Mouse (Mus musculus) embryonic facial prominence, embryonic 13.5 days (tissue): ENCODE results near the gene Add3. TPM values are rescaled to one million over a fixed set of nuclear protein-coding genes. Genes with fewer than 3 reads are reported as not detected.
A peak's percentile ranks its signal among the peaks of the same experiment; 100 is the strongest.

Experiments used
- ATAC-seq: fragments of 200-750 bp; cut with Nextera tagmentation; 2 replicates; pipeline ENCODE4 v1.8.0; 2017; ENCODE audit warnings: low read depth; ENCODE audit not compliant: insufficient number of reproducible peaks, insufficient read depth, low FRiP score, low TSS enrichment
- H3K27ac ChIP-seq: fragments of 300-500 bp; sonication (generic); 2 replicates; pipeline ENCODE4 v1.5.1; 2015; ENCODE audit warnings: moderate library complexity, mild to moderate bottlenecking, inconsistent platforms
- H3K27me3 ChIP-seq: fragments of 300-500 bp; sonication (generic); 2 replicates; pipeline ENCODE4 v1.6.1; 2015; ENCODE audit warnings: mild to moderate bottlenecking, inconsistent platforms
- H3K36me3 ChIP-seq: fragments of 300-500 bp; sonication (generic); 2 replicates; pipeline ENCODE4 v1.6.1; 2015; ENCODE audit warnings: mild to moderate bottlenecking, inconsistent platforms
- H3K4me1 ChIP-seq: fragments of 300-500 bp; sonication (generic); 2 replicates; pipeline ENCODE4 v1.6.1; 2015; ENCODE audit warnings: inconsistent platforms
- H3K4me2 ChIP-seq: fragments of 300-500 bp; sonication (generic); 2 replicates; pipeline ENCODE4 v1.6.1; 2015; ENCODE audit warnings: moderate library complexity, mild to moderate bottlenecking, inconsistent platforms
- H3K4me3 ChIP-seq: fragments of 300-500 bp; sonication (generic); 2 replicates; pipeline ENCODE4 v1.5.1; 2015; ENCODE audit warnings: mild to moderate bottlenecking, inconsistent platforms
- H3K9ac ChIP-seq: fragments of 300-500 bp; sonication (generic); 2 replicates; pipeline ENCODE4 v1.6.1; 2015; ENCODE audit warnings: mild to moderate bottlenecking, inconsistent platforms
- H3K9me3 ChIP-seq: fragments of 300-500 bp; sonication (generic); 2 replicates; pipeline ENCODE4 v1.6.1; 2016; ENCODE audit warnings: inconsistent platforms
- WGBS: fragments of 180-500 bp; shearing (Covaris S2); methylation state at CpG from one replicate; pipeline ENCODE4 v1.1.7; 2015; ENCODE audit warnings: mixed read lengths; 5-methylcytosine and 5-hydroxymethylcytosine counted together
- polyA plus RNA-seq: library from polyadenylated mRNA; unstranded; fragments of >200 nt; fragmentation: Nextera tagmentation; extraction: Ambion mirVana; gene quantifications from 2 replicates; pipeline ENCODE4 v1.2.1, GENCODE M21; 2015

Gene Add3
- polyA plus RNA-seq, 1 experiment from 2014 or later, result 73.8 TPM

- H3K4me1 ChIP-seq, result peaks cover 43% of the 10 kb centered on the region
- H3K27ac ChIP-seq, result no peak overlapping the region
- no peak overlapping the region for H3K4me2 ChIP-seq
- no peak overlapping the region for H3K4me3 ChIP-seq
- WGBS, result 89% methylated on average over 5 of the region's 5 CpGs
- H3K27me3 ChIP-seq, result no peaks in the 10 kb centered on the region
- no peaks in the 10 kb centered on the region for H3K36me3 ChIP-seq
- no peak for ATAC-seq
- H3K9ac ChIP-seq, result no peak overlapping the region
- H3K9me3 ChIP-seq, result no peaks in the 10 kb centered on the region
Measured at GRCm38 (mm10) chr19:53188724-53189220, 48.5 kb downstream of the Add3 start.

- Histone ChIP-seq H3K4me3 (no peak overlapping the region), H3K9me3 (no peaks in the 10 kb centered on the region), H3K36me3 (no peaks in the 10 kb centered on the region), H3K4me2 (no peak overlapping the region), H3K9ac (no peak overlapping the region), H3K4me1 (peaks cover 43% of the 10 kb centered on the region), H3K27me3 (no peaks in the 10 kb centered on the region), H3K27ac (no peak overlapping the region)
- no peak for ATAC-seq
- WGBS, result 88% methylated on average over 3 of the region's 3 CpGs
Measured at GRCm38 (mm10) chr19:53189736-53190135, 49.5 kb downstream of the Add3 start.

- Histone ChIP-seq H3K4me3 (no peak overlapping the region), H3K9me3 (no peaks in the 10 kb centered on the region), H3K36me3 (no peaks in the 10 kb centered on the region), H3K27ac (no peak overlapping the region), H3K27me3 (no peaks in the 10 kb centered on the region), H3K9ac (no peak overlapping the region), H3K4me2 (no peak overlapping the region), H3K4me1 (peaks cover 41% of the 10 kb centered on the region)
- WGBS, result 68% methylated on average over 3 of the region's 3 CpGs
- ATAC-seq, result no peak
Measured at GRCm38 (mm10) chr19:53190232-53190631, 50.0 kb downstream of the Add3 start.

DNA sequence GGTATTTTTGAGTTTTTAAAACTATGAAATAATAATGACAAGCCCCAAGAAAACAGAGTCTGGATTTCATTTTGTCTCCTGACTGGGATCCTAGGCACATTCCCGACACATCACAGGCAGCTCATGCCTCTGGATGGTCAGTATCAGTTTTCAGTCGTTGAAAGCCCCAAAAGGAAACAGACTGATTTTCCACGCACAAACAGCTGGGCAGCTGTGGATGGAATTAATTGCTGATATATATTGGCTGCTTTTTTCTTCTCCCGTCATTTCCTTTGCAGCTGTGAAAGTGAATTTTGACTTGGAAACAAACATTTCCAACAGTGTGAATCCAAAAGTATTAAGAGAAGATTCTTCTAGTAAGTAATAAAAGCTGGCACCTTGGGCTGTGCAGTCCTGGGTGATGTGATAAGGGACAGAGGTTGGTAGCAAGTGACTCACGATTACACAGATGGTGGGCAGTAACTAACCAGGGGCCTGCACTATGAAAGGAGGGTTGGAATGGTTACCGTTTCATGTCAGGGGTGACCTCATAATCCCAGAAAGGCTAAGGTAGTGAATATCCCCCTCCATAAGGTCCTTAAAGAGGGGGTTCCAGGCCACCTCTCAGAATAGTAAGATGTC is 51.7 kb downstream of the Add3 start:
- 22% methylated on average over 6 of the region's 6 CpGs for WGBS

GRCm38 (mm10) chr19:53193190-53193589 is 52.9 kb downstream of the Add3 start:
- Histone ChIP-seq H3K27ac (no peak overlapping the region), H3K4me3 (no peak overlapping the region), H3K4me2 (no peak overlapping the region), H3K36me3 (no peaks in the 10 kb centered on the region), H3K4me1 (peaks cover 25% of the 10 kb centered on the region), H3K27me3 (no peaks in the 10 kb centered on the region), H3K9me3 (no peaks in the 10 kb centered on the region), H3K9ac (no peak overlapping the region)
- ATAC-seq, result no peak
- 84% methylated on average over 2 of the region's 2 CpGs for WGBS

More for the DNA sequence above, 51.7 kb downstream of the Add3 start:
- Histone ChIP-seq H3K36me3 (no peaks in the 10 kb centered on the region), H3K27ac (no peak overlapping the region), H3K27me3 (no peaks in the 10 kb centered on the region), H3K4me1 (peaks cover 30% of the 10 kb centered on the region), H3K4me3 (no peak overlapping the region), H3K9ac (no peak overlapping the region), H3K4me2 (no peak overlapping the region), H3K9me3 (no peaks in the 10 kb centered on the region)
- no peak for ATAC-seq

DNA sequence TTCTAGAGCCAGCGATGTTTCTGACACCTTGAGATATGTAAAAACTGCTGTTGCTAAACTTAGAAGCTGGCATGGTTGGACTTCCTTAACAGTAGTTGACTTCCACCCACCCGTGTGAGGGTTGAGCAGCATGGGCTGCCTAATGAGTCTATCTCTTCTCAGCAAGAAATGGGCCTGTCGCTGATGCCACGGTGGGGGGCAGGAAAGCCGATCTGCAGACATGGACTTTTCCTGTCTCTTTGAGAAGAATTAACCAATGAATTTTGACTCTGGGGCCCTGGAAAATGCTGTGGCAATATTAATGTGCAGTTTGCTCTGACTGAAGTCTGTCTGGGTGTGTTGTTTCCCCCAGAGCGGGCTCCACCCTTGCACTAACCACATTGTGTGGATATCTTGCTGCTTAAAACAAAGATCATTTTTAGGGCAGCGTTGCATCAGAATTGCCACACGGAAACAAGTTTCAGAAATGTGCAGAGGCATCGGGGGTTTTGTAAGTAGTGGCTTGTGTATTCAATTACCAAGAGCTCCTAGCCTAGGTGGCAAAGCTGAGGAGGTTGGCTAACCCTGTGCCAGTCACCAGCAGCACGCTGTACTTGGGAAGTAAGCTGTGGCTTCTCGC is 53.8 kb downstream of the Add3 start:
- H3K4me3 ChIP-seq, result no peak overlapping the region
- no peaks in the 10 kb centered on the region for H3K9me3 ChIP-seq
- WGBS, result 64% methylated on average over 11 of the region's 11 CpGs
- peak overlapping the region; percentile 7; the same call in 1 of the 2 replicates for H3K4me2 ChIP-seq
- peaks cover 25% of the 10 kb centered on the region for H3K4me1 ChIP-seq
- 0 out of 2 replicates have a peak, but pooled peaks cover 2% of the 10 kb centered on the region for H3K36me3 ChIP-seq
- peak overlapping the region; percentile 66 for H3K27ac ChIP-seq
- no peak for ATAC-seq
- no peaks in the 10 kb centered on the region for H3K27me3 ChIP-seq
- no peak overlapping the region for H3K9ac ChIP-seq

GRCm38 (mm10) chr19:53194751-53195520 is 54.7 kb downstream of the Add3 start:
- peaks cover 25% of the 10 kb centered on the region for H3K4me1 ChIP-seq
- no peak overlapping the region for H3K4me3 ChIP-seq
- 83% methylated on average over 9 of the region's 9 CpGs for WGBS
- no peak overlapping the region for H3K27ac ChIP-seq
- H3K9me3 ChIP-seq, result no peaks in the 10 kb centered on the region
- H3K9ac ChIP-seq, result no peak overlapping the region
- no peaks in the 10 kb centered on the region for H3K27me3 ChIP-seq
- peak overlapping the region; percentile 7; the same call in 1 of the 2 replicates for H3K4me2 ChIP-seq
- peaks cover 11% of the 10 kb centered on the region for H3K36me3 ChIP-seq
- no peak for ATAC-seq

GRCm38 (mm10) chr19:53196961-53197360 is 56.7 kb downstream of the Add3 start:
- Histone ChIP-seq H3K9me3 (no peaks in the 10 kb centered on the region), H3K9ac (no peak overlapping the region), H3K36me3 (peaks cover 11% of the 10 kb centered on the region), H3K27me3 (no peaks in the 10 kb centered on the region), H3K4me2 (no peak overlapping the region), H3K4me3 (no peak overlapping the region), H3K27ac (no peak overlapping the region), H3K4me1 (peaks cover 18% of the 10 kb centered on the region)
- no peak for ATAC-seq
- WGBS, result 90% methylated on average over 10 of the region's 10 CpGs

GRCm38 (mm10) chr19:53197766-53198165 is 57.5 kb downstream of the Add3 start:
- no peaks in the 10 kb centered on the region for H3K27me3 ChIP-seq
- H3K36me3 ChIP-seq, result peaks cover 11% of the 10 kb centered on the region
- no peak overlapping the region for H3K4me2 ChIP-seq
- no peaks in the 10 kb centered on the region for H3K9me3 ChIP-seq
- H3K4me1 ChIP-seq, result peaks cover 17% of the 10 kb centered on the region
- ATAC-seq, result no peak
- no peak overlapping the region for H3K27ac ChIP-seq
- 72% methylated on average over 7 of the region's 7 CpGs for WGBS
- no peak overlapping the region for H3K4me3 ChIP-seq
- H3K9ac ChIP-seq, result no peak overlapping the region

GRCm38 (mm10) chr19:53198706-53199572 is 58.7 kb downstream of the Add3 start:
- 83% methylated on average over 17 of the region's 17 CpGs for WGBS
- H3K9ac ChIP-seq, result no peak overlapping the region
- no peaks in the 10 kb centered on the region for H3K27me3 ChIP-seq
- no peaks in the 10 kb centered on the region for H3K9me3 ChIP-seq
- no peak overlapping the region for H3K4me2 ChIP-seq
- peaks cover 9% of the 10 kb centered on the region for H3K4me1 ChIP-seq
- H3K27ac ChIP-seq, result no peak overlapping the region
- no peak for ATAC-seq
- H3K36me3 ChIP-seq, result peaks cover 15% of the 10 kb centered on the region
- H3K4me3 ChIP-seq, result no peak overlapping the region

DNA sequence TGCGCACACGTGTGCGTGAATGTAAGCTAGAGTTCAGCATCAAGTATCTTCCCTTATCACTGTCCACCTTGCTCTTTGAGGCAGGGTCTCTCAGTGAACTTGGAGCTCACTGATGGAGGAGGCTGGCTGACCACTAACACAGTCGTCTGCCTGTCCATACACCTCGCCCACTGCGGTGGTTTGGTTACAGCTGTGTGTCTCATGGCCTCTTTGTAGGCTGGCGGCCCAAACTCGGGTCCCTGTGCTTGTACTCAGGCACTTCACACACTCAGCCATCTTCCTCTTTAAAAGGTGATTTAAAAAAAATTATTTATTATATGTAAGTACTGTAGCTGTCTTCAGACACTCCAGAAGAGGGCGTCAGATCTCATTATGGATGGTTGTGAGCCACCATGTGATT is 59.5 kb downstream of the Add3 start:
- no peak overlapping the region for H3K9ac ChIP-seq
- no peak for ATAC-seq
- H3K4me2 ChIP-seq, result no peak overlapping the region
- H3K4me3 ChIP-seq, result no peak overlapping the region
- peaks cover 1% of the 10 kb centered on the region for H3K4me1 ChIP-seq
- no peaks in the 10 kb centered on the region for H3K9me3 ChIP-seq
- H3K36me3 ChIP-seq, result peaks cover 15% of the 10 kb centered on the region
- H3K27ac ChIP-seq, result no peak overlapping the region
- no peaks in the 10 kb centered on the region for H3K27me3 ChIP-seq
- WGBS, result 90% methylated on average over 9 of the region's 9 CpGs
